Mouse (Mus musculus): ENCODE measurements around the gene Nat8f2.
A peak's percentile ranks its signal among the peaks of the same experiment; 100 is the strongest.
"Not testable (repeated sequence)": the region's sequence is repeated elsewhere in the genome, so short reads cannot be mapped to it uniquely, and the experiment has no call there.

GRCm38 (mm10) chr6:85864900-85865639, 3.9 kb downstream of the Nat8f2 start:
- TF ChIP-seq CTCF (IDR thresholded peaks at IDR 0.05; ENCODE audit: low read depth, low read length), result not testable (repeated sequence)
- TF ChIP-seq POLR2A (IDR thresholded peaks at IDR 0.05; ENCODE audit: extremely low read depth, insufficient read depth, low read length), result peak; percentile 75; the same call in 1 of the 2 replicates

Data from liver, adult 2 months (tissue).